Mouse (Mus musculus): ENCODE results near the gene Ncoa7.
"Not testable (repeated sequence)": the region's sequence is repeated elsewhere in the genome, so short reads cannot be mapped to it uniquely, and the experiment has no call there.

Ncoa7 gene

GRCm38 (mm10) chr10:30787684-30788339 lies 15.3 kb downstream of the Ncoa7 start:
- DNase-seq = no peak

GRCm38 (mm10) chr10:30786103-30786754 lies 16.9 kb downstream of the Ncoa7 start:
- DNase-seq = no peak

- not testable (repeated sequence) for DNase-seq
These were observed 22.2 kb downstream of the Ncoa7 start for GRCm38 (mm10) chr10:30780921-30781320.

- no peak for DNase-seq
These were observed 24.9 kb downstream of the Ncoa7 start for GRCm38 (mm10) chr10:30778240-30778639.

GRCm38 (mm10) chr10:30775987-30776386 lies 27.1 kb downstream of the Ncoa7 start:
- DNase-seq = no peak

- DNase-seq = no peak
These were observed 27.6 kb downstream of the Ncoa7 start for GRCm38 (mm10) chr10:30775568-30775967.

GRCm38 (mm10) chr10:30774396-30774795 lies 28.7 kb downstream of the Ncoa7 start:
- no peak for DNase-seq

GRCm38 (mm10) chr10:30773181-30773580 lies 29.9 kb downstream of the Ncoa7 start:
- no peak for DNase-seq

GRCm38 (mm10) chr10:30771417-30772158 lies 31.5 kb downstream of the Ncoa7 start:
- DNase-seq = no peak

GRCm38 (mm10) chr10:30768820-30769219 lies 34.3 kb downstream of the Ncoa7 start:
- DNase-seq = no peak

GRCm38 (mm10) chr10:30768250-30768649 lies 34.9 kb downstream of the Ncoa7 start:
- DNase-seq = peak; percentile 78

GRCm38 (mm10) chr10:30763179-30763770 lies 39.9 kb downstream of the Ncoa7 start:
- no peak for DNase-seq

- no peak for DNase-seq
These were observed 40.7 kb downstream of the Ncoa7 start for GRCm38 (mm10) chr10:30762284-30762964.

- no peak for DNase-seq
These were observed 43.6 kb downstream of the Ncoa7 start for GRCm38 (mm10) chr10:30759360-30760147.

- no peak for DNase-seq
These were observed 47.1 kb downstream of the Ncoa7 start for GRCm38 (mm10) chr10:30756064-30756463.

- DNase-seq = no peak
These were observed 48.2 kb downstream of the Ncoa7 start for GRCm38 (mm10) chr10:30754825-30755457.

GRCm38 (mm10) chr10:30754082-30754481 lies 49.0 kb downstream of the Ncoa7 start:
- no peak for DNase-seq

GRCm38 (mm10) chr10:30752485-30752884 lies 50.6 kb downstream of the Ncoa7 start:
- DNase-seq = peak; percentile 61

GRCm38 (mm10) chr10:30751586-30751985 lies 51.5 kb downstream of the Ncoa7 start:
- no peak for DNase-seq

- peak; percentile 63 for DNase-seq
These were observed 53.3 kb downstream of the Ncoa7 start for GRCm38 (mm10) chr10:30749807-30750206.

- DNase-seq = peak; percentile 20
These were observed 57.7 kb downstream of the Ncoa7 start for GRCm38 (mm10) chr10:30745238-30745974.

Measured in lung, postnatal 36 days (tissue).